Mouse (Mus musculus): ENCODE results near the gene Med22. TPM values are rescaled to one million over a fixed set of nuclear protein-coding genes. Genes with fewer than 3 reads are reported as not detected.

Med22 gene
- total RNA-seq (2021): 10 to 100 TPM; 22.3 to 27.1 TPM

DNA sequence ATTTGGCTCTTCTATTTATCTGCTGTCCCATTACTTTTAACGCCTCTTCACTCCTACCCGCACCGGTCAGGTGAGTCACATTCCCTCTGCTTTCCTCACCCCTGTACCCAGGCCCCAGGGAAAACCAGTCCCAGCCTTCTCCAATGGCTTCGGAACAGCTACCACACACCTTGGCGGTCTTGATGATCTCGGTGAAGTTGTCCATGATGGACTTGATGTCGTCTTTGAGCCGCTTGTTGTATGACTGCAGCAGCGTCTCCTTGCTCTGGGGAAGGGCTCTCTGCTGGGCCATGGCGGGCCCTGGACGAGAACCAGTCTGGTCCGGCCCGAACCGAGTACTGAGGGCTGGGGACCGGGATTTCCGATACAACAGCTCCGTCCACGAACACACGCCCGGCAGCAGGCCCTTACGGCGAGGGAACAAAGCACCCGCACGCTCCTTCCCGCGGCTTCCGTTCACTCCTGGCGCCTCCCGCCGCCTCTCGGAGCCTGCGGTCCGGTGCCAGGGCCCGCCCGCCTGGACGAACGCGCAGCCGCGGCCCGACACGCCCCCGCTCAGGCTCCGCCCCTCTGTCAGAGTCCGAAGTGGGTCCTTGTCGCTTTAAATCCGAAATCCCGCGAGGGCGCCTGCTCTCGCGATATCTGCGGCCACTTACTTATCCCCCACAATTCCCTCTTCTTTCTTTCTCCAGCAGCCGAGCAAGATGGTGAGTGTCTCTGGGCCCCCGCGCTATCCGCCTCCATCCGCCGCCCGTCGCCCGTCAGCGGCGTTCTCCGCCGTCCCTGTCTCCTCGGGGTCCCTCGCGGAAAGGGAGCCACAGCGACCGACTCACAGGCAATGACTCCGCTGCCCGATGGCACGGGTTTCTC, at the start of gene Med22, which contains the start of gene Rpl7a:
Med22 (minus strand) TSS at position 554 of the 870 bp plus-strand sequence.
Rpl7a (plus strand) TSS at position 641 of the 870 bp plus-strand sequence.
- peak; percentile 100 for DNase-seq
- intact Hi-C loops (cut with DNase I): loop anchor here (10.0 kb wide), 1 partner anchor 1674 kb away; the partner anchor contains the start of gene Gtf3c5

DNA sequence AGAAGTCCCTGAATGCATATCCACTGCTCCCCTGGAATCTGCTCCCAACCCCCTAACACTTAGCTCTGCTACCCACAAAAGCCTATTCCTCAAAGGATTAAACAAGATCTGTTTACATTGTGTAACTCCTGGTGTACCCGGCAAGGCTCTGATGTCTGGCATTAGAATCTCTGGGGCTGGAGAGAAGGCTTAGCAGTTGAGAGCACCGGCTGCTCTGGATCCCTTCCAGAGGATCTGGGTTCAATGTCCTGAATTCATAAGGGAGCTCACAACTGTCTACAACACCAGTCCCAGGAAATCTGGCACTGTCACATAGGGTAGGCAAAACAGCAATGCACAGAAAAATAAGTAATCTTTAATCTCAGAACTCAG, 47.0 kb upstream of the Med22 start:
- no peak for DNase-seq
- intact Hi-C loops (cut with DNase I): no loop called here

DNA sequence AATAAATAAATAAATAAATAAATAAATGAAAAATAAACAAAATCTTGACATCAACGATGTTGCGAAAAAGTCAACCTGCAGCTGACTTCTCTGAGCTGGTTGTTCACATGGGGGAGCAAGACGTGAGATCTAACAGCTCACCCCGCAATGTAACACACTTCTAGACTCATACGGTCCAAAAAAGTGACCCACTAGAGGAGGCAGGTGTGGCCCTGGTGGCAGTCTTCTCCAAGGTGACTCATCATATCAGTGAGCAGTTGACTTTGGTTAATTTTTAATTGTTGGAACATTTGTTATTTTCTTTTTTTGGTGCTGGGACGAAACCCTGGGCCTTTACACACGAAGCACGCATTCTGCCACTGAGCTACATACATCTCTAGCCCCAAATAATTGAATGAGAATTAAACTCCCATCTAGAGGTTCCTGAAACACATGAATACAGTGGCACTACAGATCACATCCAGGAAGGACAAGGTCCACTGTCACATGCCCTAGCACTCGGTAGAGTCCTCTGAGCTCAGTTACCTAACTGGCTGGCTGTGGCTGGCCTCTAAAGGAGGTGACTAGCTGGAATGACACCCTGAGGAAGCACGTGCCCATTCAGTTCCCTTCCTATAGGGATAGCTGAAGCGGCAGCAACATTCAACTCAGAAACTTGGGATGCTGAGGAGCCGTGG, 46.5 kb upstream of the Med22 start:
- no peak for DNase-seq
- intact Hi-C loops (cut with DNase I): no loop called here

DNA sequence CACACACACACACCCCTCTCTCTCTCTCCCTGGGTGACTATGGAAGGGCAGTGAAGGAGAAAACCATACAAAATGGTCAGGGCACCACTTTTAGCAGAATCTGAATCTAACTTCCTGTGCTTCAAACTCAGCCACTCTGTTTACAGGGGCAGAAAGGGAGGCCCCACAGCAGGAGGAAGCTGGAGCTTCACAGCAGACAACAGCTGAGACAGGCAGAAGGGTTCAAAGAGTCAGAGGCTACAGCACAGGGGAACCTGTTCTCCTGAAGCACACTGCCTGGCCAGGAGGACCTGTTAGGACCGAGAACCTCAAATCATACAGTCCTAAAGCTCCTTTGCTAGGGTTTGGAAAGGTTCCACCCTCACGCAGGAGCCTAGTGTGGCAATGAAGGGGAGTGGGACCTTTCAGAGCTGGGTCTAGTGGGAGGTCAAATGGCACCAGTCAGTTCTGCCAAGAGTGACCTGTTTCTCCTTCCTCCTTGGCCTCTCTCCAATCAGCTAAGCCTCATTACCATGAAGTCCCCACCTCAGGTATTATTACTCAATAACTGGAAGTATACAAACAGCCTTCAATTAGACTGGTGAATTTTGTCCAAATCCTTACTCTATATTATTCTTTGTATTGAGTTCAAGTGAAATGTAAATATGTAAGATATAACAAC, 44.4 kb upstream of the Med22 start:
- intact Hi-C loops (cut with DNase I): no loop called here
- DNase-seq: no peak

DNA sequence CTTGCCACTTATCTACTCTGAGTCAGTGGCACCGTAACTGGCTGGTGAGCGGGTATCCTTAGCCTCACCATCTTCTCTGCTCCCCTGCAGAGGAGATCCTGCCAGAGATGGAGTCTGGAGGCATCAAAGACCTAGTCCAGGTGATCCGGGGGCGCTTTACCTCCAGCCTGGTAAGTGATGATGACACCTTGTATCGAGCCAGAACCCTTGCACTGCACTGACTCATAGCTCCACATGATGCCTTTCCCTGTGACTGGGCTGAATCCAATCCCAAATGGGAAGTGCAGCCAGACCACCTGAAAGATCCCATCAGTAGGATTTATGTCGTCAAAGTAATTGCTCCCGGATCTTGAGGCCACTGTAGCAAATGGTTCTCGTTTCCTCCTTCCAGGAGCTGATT, 42.4 kb upstream of the Med22 start:
- no peak for DNase-seq
- intact Hi-C loops (cut with DNase I): no loop called here

DNA sequence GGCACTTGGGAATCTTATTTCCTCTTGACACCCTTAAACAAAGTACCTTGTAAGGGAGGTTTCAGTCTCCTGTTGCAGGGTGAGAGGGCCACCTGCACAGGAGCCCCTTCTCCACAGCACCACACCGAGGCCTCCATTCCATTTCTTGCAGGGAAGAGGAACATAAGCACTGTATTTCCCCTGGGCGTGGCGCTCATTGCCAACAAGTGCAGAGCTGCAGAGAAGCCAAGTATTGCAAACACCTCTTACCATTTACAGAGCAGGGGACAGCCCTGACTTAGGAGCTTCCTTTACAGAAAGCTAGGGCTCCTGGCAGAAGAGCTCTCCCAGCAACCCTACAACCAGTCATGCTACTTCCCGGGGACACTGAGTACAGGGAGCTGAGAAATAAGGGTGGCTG, 41.7 kb upstream of the Med22 start:
- intact Hi-C loops (cut with DNase I): no loop called here
- no peak for DNase-seq

DNA sequence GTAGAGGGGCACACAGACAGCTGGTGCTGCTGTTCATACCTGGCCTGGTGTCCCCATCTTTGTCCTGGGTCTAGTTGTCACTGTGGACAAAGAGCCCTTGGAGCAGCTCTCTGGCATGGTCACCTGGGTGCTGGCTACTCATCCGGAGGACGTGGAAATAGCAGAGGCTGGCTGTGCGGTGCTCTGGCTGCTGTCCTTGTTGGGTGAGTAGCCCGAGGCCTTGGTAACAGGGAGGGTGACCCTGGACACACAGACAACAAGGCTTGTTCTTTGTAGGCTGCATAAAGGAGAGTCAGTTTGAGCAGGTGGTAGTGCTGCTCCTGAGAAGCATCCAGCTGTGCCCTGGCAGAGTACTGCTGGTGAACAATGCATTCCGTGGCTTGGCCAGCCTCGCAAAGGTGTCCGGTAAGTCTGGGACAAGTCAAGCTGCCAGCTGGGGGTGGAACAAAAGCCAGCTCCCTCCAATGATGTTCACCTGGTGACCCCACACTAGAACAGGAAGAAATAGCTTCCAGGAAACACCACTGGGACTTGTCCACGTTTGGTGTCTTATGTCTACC, 40.9 kb upstream of the Med22 start:
- intact Hi-C loops (cut with DNase I): no loop called here
- no peak for DNase-seq

DNA sequence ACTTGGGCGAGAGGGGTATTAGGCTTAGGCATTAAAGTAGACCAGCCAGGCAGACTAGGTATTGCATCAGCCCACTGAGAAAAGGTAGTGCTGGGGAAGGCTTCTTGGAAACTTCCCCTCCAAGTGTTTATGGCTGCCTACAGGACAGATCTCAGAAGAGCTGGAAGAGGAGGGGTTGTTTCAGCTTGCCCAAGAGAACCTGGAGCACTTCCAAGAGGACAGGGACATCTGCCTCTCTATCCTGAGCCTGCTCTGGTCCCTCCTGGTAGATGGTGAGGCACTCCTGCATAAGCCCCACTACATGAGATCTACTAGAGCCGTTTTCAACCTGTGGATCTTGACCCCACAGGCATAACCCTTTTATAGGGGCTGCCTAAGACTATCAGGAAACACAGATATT, 39.9 kb upstream of the Med22 start:
- DNase-seq: no peak
- intact Hi-C loops (cut with DNase I): no loop called here

DNA sequence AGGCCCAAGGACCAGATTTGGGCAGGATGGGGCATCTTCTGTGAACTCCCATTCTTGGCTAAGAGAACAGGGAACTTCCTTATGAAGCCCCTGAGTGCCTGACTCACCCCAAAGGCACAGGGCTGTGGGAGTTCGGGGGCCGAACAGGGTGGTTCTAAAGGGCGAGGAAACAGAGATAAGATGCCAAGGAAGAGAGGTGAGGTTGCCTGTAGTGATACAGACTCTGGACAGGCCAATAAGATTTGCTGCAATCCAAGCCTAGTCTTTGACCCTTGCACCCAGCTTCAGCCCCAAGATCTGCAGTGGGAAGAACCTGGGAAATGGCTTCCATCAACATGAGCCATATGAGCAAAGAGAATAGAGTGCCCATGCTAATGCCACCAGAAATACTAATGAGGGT, 32.8 kb upstream of the Med22 start:
- intact Hi-C loops (cut with DNase I): no loop called here
- no peak for DNase-seq

DNA sequence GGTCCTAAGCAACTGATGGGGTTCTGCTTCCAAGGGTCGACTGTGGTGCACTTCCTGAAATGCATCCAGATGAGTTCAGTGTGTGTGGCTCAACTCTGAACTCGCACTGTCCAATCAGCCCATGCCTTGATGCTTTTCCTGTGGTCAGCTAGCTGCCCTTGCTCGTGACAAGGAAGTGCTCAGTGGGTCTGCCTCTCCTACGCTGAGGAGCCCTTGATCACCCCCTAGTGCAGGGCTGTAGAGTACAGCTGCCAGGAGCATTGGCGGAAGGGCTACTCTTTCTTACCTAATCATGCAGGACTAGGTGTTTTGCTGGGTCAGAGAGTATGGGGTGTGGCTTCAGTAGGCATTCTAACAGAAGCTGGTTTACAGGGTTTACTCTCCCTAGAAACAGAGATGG, 31.1 kb upstream of the Med22 start:
- DNase-seq: no peak
- intact Hi-C loops (cut with DNase I): no loop called here

DNA sequence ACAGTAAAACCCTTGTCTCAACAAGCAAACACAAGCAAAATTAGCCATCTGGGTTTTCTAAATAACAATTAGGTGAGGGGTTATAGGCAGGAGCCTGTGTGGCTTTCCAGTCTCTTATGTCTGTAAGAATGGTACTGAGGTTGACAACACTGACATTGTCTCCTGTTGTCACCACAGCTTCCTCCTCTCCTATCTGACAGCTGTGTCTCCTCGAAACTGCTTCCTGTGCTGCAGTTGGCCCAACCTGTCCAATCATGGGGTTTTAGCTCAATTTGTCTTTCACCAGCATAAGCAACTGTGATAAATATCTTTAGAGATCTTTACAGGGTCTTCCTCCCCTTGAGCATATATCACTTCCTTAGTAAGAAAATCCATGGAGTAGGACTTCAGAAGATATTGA, 25.9 kb upstream of the Med22 start:
- intact Hi-C loops (cut with DNase I): loop anchor here (10.0 kb wide), 1 partner anchor 298 kb away; no protein-coding TSS in a partner anchor
- no peak for DNase-seq

DNA sequence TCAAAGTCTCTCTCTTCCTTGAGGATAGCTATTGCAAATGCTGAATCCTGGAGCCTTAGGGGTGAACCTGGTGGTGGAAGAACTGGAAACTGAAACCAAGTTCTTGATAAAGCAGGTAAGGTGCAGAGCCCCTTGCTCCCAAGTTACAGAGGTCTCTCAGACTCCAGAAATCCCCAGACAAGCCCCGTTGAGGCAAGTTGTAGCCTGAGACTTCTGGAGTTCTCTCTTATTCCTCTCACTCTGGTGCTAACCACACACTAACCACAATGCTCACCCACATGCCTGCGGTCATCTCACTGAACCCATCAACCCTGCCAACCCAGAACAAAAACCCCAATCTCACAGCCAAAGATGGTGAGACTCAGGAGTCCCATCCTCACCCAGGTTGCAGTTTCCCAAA, 24.8 kb upstream of the Med22 start:
- intact Hi-C loops (cut with DNase I): loop anchor here (2.0 to 10.0 kb wide), 2 partner anchors 28 to 300 kb away; no protein-coding TSS in a partner anchor
- no peak for DNase-seq

DNA sequence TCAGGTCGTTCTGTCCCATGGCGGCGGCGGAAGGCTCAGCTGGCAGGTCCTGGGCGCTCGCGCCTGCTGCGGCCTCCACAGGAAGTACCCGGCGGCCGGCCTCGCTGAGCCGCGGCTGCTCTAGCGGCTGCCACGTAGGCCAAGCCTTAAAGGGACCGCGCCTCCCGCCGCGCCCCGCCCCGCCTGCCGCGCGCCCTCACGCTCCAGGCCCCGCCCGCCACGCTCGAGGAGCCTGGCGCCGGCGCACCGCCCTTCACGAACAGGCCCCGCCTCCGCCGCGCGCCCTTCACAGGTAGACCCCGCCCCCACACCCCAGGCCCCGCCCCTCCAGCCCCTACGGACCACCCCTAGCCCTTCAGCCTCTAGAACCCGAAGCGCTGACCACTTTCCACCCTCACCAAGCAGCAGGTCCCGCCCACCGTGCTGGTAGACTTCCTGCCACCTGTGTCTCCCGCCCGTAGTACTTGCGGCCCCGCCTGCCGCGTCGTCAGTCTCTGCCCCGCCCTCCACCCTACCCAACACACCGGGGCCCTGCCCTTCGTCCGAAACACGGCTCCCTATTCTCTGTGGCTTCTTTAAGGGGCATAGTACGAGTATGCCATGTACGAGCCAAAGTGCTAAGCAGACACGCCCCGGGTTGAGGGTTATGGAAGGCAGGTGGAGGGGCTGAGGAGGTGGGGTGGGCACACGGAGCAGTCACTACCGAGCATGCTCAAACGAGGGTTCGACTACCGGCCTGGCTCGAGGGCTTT, 23.0 kb upstream of the Med22 start, which contains the start of the genes Surf4 and Stkld1:
Surf4 (minus strand) TSS at position 625 of the 752 bp plus-strand sequence.
Stkld1 (plus strand) TSS at position 744 of the 752 bp plus-strand sequence.
- intact Hi-C loops (cut with DNase I): loop anchor here (2.0 to 10.0 kb wide), 4 partner anchors 17 to 301 kb away; partner anchors contain the start of genes Surf1 and Surf2
- peak; percentile 91 to 92 for DNase-seq

DNA sequence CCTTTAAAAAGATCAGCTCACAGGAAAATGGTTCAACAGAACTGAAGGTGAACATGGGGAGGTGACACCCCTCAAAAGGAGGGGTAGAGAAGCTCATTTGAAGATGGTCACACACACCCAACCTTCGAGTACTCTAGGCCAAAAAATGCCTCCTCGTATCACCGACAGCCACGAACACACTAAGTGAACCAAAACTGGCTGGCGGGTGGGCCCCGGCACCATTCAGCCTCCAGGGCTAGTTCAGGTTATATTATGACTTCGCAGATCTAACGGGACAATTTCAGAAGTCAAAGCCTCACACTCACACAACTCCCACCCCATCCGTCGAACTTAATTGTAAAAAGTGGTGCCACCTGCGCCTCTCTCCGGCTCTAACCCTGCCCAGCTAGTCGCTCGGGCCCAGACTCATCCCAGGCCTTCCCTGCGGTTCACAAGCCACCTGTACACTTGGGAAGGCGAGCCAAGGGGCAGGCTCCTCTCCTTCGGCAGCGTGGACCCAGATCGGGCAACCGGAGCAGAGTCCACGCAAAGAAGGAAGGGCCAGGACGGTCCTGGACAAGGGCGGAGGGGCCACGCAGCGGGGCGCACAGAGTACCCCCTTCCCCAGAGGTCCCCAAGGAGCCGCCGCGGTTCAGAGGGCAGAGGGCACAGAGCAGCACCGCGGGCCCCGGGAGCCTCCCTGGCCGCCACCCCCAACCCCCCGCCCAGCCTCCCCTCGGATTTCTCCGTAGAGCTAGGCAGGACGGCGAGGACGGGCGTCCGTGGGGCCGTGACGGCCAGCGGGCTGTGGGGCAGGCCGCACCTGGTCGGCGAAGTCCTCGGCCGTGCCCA, 22.2 kb upstream of the Med22 start:
- DNase-seq: peak in 1 of 2 experiments; percentile 36

DNA sequence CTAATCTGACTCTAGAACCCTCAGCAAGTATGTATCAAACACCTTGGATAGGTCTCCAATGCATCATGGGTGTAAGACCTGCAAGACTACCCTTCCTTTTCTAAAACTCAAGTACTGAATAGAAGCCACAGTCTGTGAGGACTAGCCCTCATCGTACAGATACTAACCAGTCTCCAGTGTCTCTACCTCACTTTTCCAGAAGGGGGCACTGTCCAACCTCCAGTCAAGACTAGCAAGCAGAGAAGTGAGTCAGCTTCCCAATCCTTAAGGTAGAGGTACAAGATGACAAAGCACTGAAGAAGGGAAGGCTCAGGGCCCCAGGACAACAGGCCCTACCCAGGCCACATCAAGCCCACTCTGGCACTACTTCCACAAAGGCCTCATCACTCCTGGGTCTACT, 19.9 kb upstream of the Med22 start:
- DNase-seq: peak; percentile 46 to 64
- intact Hi-C loops (cut with DNase I): loop anchor here (1.0 to 10.0 kb wide), 3 partner anchors 82 to 304 kb away; no protein-coding TSS in a partner anchor

More for the DNA sequence above, 22.2 kb upstream of the Med22 start:
- intact Hi-C loops (cut with DNase I): loop anchor here (2.0 to 10.0 kb wide), 3 partner anchors 16 to 302 kb away; partner anchors contain the start of genes Surf1 and Surf2

DNA sequence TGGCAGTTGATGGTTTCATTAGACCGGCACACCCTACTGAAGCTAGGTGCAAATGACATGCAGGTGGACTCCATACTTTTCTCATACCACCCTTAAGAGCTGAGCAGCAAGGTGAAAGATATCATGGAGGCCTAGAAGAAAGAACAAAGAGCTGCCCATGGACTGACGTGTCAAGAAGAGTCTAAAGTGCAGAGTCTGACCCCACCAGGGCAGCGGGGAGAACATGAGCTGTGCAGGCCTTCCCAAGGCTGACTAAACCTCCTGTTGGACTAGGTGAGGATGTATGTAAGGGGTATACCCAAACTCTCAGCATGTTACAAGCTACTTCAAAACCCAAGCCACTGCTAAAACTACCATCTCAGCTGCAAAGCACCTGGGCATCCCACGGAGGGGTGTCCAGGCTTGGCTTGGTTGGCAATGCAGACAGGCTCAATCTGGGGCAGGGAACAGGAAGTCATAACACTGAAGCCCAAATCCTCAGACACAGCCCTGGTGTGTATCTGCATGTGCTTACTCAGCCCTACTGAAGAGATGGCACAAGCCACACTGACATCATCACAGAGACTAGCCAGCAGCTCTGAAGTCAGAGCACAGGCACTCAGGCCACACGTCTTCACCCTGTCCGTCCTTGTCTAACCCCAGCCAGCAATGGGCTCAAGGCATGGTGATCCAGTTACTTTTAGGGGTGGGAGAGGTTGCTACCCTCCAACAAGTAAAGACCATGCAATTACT, 17.4 kb upstream of the Med22 start:
- intact Hi-C loops (cut with DNase I): no loop called here
- DNase-seq: no peak

DNA sequence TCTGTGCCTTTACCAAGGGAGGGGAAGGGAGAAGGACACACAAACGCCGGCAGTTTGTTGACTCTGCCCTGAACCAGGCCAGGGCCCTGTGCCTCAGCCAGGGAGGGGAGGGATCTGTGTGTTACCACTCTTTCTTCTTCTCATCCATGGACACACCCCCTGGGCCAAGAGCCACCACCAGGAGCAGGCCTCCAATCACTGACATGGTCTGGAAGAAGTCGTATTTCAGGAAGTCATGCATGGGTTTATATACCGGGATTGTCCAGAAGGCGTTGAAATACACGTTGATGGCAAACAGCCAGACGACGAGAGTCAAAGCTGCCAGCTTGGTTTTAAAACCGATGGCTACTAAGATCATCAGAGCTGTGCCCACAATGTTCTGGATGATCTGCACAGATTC, 11.3 kb upstream of the Med22 start:
- DNase-seq: no peak
- intact Hi-C loops (cut with DNase I): no loop called here

DNA sequence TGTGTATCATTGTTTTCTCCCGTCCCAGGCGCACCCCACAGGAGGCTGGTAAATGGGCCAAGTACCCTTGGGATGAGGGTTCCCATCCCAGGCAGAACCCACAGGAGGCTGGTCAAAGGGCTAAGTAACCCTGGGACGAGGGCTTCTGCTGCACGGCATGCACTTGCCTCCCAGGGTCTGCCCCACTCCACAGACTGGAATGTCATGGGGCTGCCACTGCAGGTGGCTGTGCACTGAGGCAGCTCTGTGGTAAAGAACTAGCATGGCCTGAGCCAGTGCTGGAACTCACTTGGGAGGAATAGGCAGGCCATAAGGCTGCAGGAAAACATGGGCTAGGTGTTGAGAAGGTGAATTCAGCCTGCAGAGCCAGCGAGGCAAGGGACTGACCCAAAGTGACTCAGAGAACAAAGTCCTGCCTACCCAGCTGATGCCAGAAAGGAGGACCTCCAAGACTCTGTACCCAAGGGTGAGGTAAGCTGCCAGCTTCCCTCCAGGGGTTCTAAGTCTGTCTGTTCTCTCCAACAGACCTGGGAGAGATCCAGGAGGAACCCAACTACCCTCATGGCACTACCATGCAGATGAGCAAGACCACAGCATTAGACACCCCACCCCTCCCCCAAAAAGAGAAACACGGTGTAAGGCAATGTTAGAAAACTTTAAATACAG, 9.8 kb upstream of the Med22 start:
- intact Hi-C loops (cut with DNase I): no loop called here
- DNase-seq: no peak

Data from heart, postnatal 36 days (tissue).